Mouse (Mus musculus): ENCODE data around the gene Ppp5c.
A peak's percentile ranks its signal among the peaks of the same experiment; 100 is the strongest.

The Ppp5c gene

DNA sequence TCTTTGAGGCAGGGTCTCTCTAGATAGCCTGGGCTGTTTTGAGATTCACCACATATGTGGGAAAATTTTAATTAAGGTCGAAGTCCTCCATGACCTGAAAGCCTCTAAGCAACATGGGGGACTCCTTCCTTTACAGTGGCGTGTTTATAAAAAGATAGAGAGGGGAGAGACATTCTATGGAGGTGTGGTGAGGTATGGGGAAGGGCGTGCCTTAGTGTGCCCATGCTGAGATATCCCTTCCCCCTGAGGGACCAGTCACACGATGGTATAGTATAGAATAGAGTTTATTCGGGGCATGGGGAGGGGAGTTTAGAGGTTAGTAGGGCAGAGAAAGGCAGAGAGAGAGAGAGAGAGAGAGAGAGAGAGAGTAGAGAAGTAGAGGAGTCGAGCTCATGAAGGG is 49.6 kb downstream of the Ppp5c start:
- no peak for DNase-seq

GRCm38 (mm10) chr7:16976298-16976697 is 51.4 kb downstream of the Ppp5c start:
- no peak for DNase-seq

GRCm38 (mm10) chr7:16974018-16974417 is 53.7 kb downstream of the Ppp5c start:
- DNase-seq = no peak

DNA sequence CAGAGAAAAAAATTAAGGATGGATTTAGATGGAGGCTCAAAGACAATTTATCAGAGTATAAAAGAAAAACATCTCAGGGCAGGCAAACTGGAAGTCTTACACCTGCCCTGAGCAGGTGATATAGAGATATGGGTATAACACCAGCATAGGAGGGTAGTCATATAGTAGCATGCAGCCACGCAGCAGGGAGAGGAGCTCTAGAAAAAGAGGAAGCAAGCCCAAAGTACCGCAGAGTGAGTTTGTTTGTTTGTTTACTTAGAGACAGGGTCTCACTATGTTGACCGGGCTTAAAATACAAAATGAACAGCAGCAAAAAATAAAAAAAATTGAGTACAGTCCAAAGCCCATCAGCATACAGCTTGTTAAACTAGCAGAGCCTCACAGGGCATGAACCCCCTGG is 56.6 kb downstream of the Ppp5c start:
- DNase-seq = no peak

DNA sequence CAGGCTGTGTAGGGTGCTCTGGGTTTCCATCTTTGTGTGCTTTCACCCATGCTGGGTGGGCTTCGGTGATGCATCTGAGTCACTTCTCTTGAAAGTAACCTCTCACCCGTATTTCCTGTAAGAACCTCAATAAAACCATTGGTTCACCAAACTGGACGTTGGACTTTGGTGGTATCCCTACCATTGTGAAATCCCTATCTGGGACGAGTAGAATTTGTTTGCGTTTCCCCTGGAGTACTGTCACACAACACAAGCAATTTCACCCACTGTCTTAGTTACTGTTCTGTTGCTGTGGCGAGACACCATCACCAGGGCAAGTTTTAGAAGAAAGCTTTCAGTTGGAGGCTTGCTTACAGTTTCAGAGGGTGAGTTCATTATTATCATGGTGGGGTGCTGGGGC is 59.3 kb downstream of the Ppp5c start:
- DNase-seq = no peak

- DNase-seq = no peak
These were observed 66.0 kb downstream of the Ppp5c start for GRCm38 (mm10) chr7:16961678-16962077.

DNA sequence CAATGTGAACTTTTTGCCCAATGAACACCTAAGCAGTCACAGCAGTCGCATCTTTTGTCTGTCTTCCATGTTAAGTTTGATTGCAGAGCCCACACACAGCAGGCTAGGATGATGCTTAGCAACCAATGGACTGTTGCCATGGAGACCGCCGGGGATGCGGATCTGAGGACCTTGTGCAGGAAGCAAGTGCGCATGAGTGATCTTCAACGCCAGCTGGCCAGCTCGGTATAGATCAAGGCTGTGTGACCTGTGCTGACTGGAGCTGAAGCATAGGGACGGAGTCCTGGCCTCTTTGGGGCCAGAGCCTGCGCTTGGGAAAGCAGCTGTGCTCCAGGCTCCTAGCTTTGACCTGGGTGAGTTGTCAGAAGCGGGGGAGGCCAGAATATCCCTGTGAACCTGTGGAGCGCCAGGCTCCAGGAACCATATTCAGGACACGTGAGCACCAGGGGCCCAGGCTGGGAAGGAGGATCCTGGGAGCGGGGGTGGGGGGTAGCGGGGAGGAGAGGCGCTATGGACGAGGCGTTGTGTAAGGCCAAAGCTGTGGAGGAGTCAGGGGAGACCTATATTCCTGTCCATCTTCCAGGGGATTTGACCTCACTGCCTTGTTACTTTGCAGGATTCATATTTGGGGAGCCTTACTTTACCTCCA is 68.1 kb downstream of the Ppp5c start, which contains the start of gene Pnmal1:
Pnmal1 (plus strand) TSS at position 141 of the 649 bp plus-strand sequence.
- peak; percentile 79 to 86 for DNase-seq

- DNase-seq = no peak
These were observed 71.1 kb downstream of the Ppp5c start for GRCm38 (mm10) chr7:16956410-16957265.

DNA sequence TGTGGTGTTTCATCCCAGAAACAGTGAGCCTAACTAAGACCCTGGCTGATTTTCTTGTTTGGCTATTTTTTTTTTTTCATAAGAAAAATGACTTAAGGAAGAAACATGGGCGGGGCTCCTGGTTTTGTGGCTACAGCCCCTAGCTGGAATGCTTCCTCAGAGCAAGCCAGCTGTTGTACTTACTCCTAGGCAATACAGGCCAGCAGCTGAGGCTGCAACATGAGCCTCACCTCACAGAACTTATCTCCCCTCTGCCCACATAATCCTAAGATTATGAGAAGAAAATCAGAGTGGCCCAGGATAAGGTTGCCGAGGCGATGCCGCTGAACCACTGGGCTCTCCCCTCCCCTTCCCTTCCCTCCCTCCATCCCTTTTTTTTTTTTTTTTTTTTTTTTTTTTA is 72.0 kb downstream of the Ppp5c start:
- no peak for DNase-seq
